Comparison of ENCODE assay signal across 40 mouse cellular contexts in the genomic region with DNA sequence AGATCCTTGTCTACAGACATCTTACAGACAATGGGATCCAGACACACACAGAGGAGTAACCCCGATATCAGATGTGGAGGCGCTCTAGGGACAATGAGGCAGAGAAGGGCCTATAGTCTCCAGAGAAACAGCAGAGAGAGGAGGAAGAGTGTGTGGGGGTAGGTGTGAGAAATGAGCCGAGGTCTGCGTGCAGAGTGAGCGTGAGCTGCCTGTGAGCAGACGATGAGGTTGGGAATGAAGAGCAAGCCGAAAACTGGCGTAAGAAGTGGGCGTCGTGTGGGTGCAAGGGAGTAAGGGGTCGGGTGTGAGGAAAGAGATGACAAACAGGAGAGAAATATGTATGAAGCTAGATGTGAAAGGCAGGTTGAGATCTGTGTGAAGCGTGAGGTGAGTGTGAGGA. TPM values are rescaled to one million over a fixed set of nuclear protein-coding genes. Genes with fewer than 3 reads are reported as not detected.
A peak's percentile ranks its signal among the peaks of the same experiment; 100 is the strongest.
DNase-seq lines count a peak whose midpoint lies in the region; ATAC-seq and TF ChIP-seq lines count a peak whose summit lies in the region.
"Had no signal": no experiment of that assay in that cellular context is flagged by ENCODE, and none has a peak within 500 bp of the region (broad histone marks: within the 10 kb centered on the region; RNA-seq: fewer than 3 reads in every experiment).

No protein-coding gene starts in this region.

- H3K4me3 ChIP-seq in layer of hippocampus, adult 2 months: no peak overlapping the region
- peak overlapping the region; percentile 73 for H3K4me3 ChIP-seq in megakaryocyte, embryonic 14.5 days (replicated peaks)
- H3K4me3 ChIP-seq in cortical plate, adult 2 months (ENCODE audit: insufficient read depth, low read length): no peak overlapping the region
- H3K4me3 ChIP-seq: embryonic facial prominence, embryonic 10.5 days; embryonic facial prominence, embryonic 15.5 days; heart, embryonic 10.5 days; heart, embryonic 15.5 days; kidney, embryonic 15.5 days; neural tube, embryonic 13.5 days had no signal

- TF ChIP-seq POLR2A in cortical plate, adult 2 months (IDR thresholded peaks at IDR 0.05; ENCODE audit: extremely low read depth, insufficient read depth, low read length): no peak

- H3K27ac ChIP-seq in layer of hippocampus, adult 2 months: peak overlapping the region; percentile 37; the same call in 1 of the 2 replicates
- H3K27ac ChIP-seq in cortical plate, adult 2 months (ENCODE audit: insufficient read depth, low read length): 0 out of 2 replicates have a peak overlapping the region, but pooled peaks have one; percentile 4
- H3K27ac ChIP-seq: embryonic facial prominence, embryonic 10.5 days; embryonic facial prominence, embryonic 15.5 days; heart, embryonic 10.5 days; heart, embryonic 15.5 days; kidney, embryonic 15.5 days; liver, embryonic 14.5 days; neural tube, embryonic 13.5 days had no signal

- H3K4me1 ChIP-seq in megakaryocyte, embryonic 14.5 days: peaks cover 92% of the 10 kb centered on the region
- peaks cover 14% of the 10 kb centered on the region for H3K4me1 ChIP-seq in cortical plate, adult 2 months (ENCODE audit: control insufficient read depth, insufficient read depth, low read length)

- H3K9me3 ChIP-seq in megakaryocyte, embryonic 14.5 days: peaks cover 8% of the 10 kb centered on the region
- H3K9me3 ChIP-seq: embryonic facial prominence, embryonic 15.5 days; heart, embryonic 10.5 days; heart, embryonic 15.5 days; kidney, embryonic 15.5 days; neural tube, embryonic 13.5 days had no signal

- no peak for TF ChIP-seq CTCF in layer of hippocampus, adult 2 months (conservative IDR thresholded peaks at IDR 0.05)
- no peak for TF ChIP-seq CTCF in cortical plate, adult 2 months (IDR thresholded peaks at IDR 0.05; ENCODE audit: extremely low read depth, insufficient read depth, low read length)

- no peak for ATAC-seq in megakaryocyte, adult 5-6 weeks (ENCODE audit: poor library complexity, severe bottlenecking)
- ATAC-seq: forebrain, embryonic 14.5 days; hindbrain, embryonic 16.5 days had no signal

- no peaks in the 10 kb centered on the region for H3K27me3 ChIP-seq in megakaryocyte, embryonic 14.5 days (replicated peaks)
- H3K27me3 ChIP-seq: embryonic facial prominence, embryonic 15.5 days; heart, embryonic 15.5 days; kidney, embryonic 15.5 days; neural tube, embryonic 13.5 days had no signal

- H3K36me3 ChIP-seq in megakaryocyte, embryonic 14.5 days (replicated peaks; ENCODE audit: low read length): peaks cover 92% of the 10 kb centered on the region

- no peak for DNase-seq in layer of hippocampus, adult 2 months (ENCODE audit: low spot score in 2 of 2)
- DNase-seq in layer of hippocampus, adult 11-12 months (ENCODE audit: low spot score): no peak
- DNase-seq in telencephalon, adult 2 months (ENCODE audit: low read depth, low spot score): peak; percentile 71
- DNase-seq: adrenal gland, postnatal 25 days; B cell, adult 2 months; cerebellum, adult 18-20 months; cerebellum, postnatal 10 days; gastrocnemius, postnatal 25 days; heart, adult 11 months; kidney, adult 18-20 months; kidney, postnatal 25 days; liver; lung, embryonic 14.5 days; lung, postnatal 14 days had no signal

RNA-seq across cellular contexts. Expression of a gene that starts 49.4 kb away (rescaled TPM):
- not detected for total RNA-seq in layer of hippocampus, adult 2 months (2021)
- polyA plus RNA-seq in megakaryocyte, embryonic 14.5 days (2012; ENCODE audit: insufficient read depth, low replicate concordance): 20.4 and 26.5 TPM in 2 replicates
- not detected in 2 replicates for total RNA-seq in megakaryocyte, adult 5-6 weeks (2015)
- total RNA-seq in megakaryocyte, adult 5-6 weeks (2017): not detected in 2 replicates
- 0.08 and 0.17 TPM in 2 replicates for polyA plus RNA-seq in cortical plate, adult 2 months (2012; rRNA removed)
- total RNA-seq: adrenal gland, adult 18-20 months; adrenal gland, postnatal 25 days; common myeloid progenitor, adult 5-6 weeks; gastrocnemius, adult 18-20 months; gastrocnemius, postnatal 25 days; heart, postnatal 25 days; layer of hippocampus, adult 8-10 months; layer of hippocampus, postnatal 25 days; midbrain, postnatal 0 days had no signal
- polyA plus RNA-seq: brain, embryonic 14.5 days; embryonic facial prominence, embryonic 10.5 days; embryonic facial prominence, embryonic 15.5 days; forebrain, embryonic 14.5 days; heart, embryonic 10.5 days; heart, embryonic 15.5 days; hindbrain, embryonic 11.5 days; hindbrain, embryonic 16.5 days; intestine, embryonic 14.5 days; kidney, embryonic 15.5 days; limb, embryonic 11.5 days; lung, embryonic 14.5 days; midbrain, embryonic 11.5 days; midbrain, postnatal 0 days; neural tube, embryonic 13.5 days; small intestine, adult 2 months; stomach, embryonic 14.5 days had no signal
